Comparison of ENCODE assay signal across 21 mouse cellular contexts in the genomic region with DNA sequence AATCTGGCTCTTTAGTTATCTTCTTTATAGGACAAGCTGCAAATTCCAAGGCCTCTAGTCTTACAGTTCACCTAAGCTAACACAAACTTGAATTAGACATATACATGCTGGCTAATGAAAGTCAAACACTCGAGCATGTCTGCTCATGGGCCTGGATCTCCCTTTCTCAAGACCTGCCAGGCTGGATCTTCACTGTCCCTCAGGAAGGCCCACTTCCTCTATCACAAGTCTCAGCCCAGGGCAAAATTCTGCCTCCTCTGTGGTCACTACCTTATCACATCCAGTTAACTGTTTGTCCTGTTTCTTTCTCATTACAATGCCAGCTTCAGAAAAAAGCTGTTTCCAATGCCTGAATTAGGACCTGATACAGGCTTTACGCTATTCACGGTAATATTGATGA. TPM values are rescaled to one million over a fixed set of nuclear protein-coding genes. Genes with fewer than 3 reads are reported as not detected.
DNase-seq lines count a peak whose midpoint lies in the region; ATAC-seq and TF ChIP-seq lines count a peak whose summit lies in the region.
"Had no signal": no experiment of that assay in that cellular context is flagged by ENCODE, and none has a peak within 500 bp of the region (broad histone marks: within the 10 kb centered on the region; RNA-seq: fewer than 3 reads in every experiment).

No protein-coding gene starts in this region.

- H3K36me3 ChIP-seq in heart, adult 2 months (ENCODE audit: control insufficient read depth, insufficient read depth, low read length) = no peaks in the 10 kb centered on the region
- peaks cover 10% of the 10 kb centered on the region for H3K36me3 ChIP-seq in heart, embryonic 13.5 days
- H3K36me3 ChIP-seq in heart, postnatal 0 days (replicated peaks; ENCODE audit: control insufficient read depth, insufficient read depth, low read length) = 0 out of 2 replicates have a peak, but pooled peaks cover 3% of the 10 kb centered on the region
- H3K36me3 ChIP-seq: embryonic facial prominence, embryonic 12.5 days; forebrain, embryonic 15.5 days; hindbrain, embryonic 15.5 days; kidney, embryonic 15.5 days had no signal

- no peak overlapping the region for H3K4me3 ChIP-seq in heart, adult 2 months
- H3K4me3 ChIP-seq in heart, embryonic 13.5 days = no peak overlapping the region
- no peak overlapping the region for H3K4me3 ChIP-seq in heart, postnatal 0 days (ENCODE audit: low read depth, low read length)
- H3K4me3 ChIP-seq: embryonic facial prominence, embryonic 12.5 days; forebrain, embryonic 15.5 days; hindbrain, embryonic 15.5 days; kidney, embryonic 15.5 days had no signal

- no peaks in the 10 kb centered on the region for H3K9me3 ChIP-seq in heart, embryonic 13.5 days
- no peaks in the 10 kb centered on the region for H3K9me3 ChIP-seq in heart, postnatal 0 days (replicated peaks; ENCODE audit: control insufficient read depth, low read length)
- H3K9me3 ChIP-seq: embryonic facial prominence, embryonic 12.5 days; forebrain, embryonic 15.5 days; G1E; hindbrain, embryonic 15.5 days; kidney, embryonic 15.5 days had no signal

- peaks cover 3% of the 10 kb centered on the region for H3K4me1 ChIP-seq in heart, adult 2 months (ENCODE audit: control insufficient read depth, insufficient read depth, low read length)
- H3K4me1 ChIP-seq in heart, embryonic 13.5 days = peaks cover 39% of the 10 kb centered on the region
- H3K4me1 ChIP-seq in heart, postnatal 0 days (ENCODE audit: control insufficient read depth, insufficient read depth) = peaks cover 16% of the 10 kb centered on the region; the same call in 1 of the 2 replicates

- no peak for TF ChIP-seq EP300 in heart, adult 2 months (IDR thresholded peaks at IDR 0.05; ENCODE audit: insufficient read depth, low read depth, low read length)
- no peak for TF ChIP-seq EP300 in heart, postnatal 0 days (IDR thresholded peaks at IDR 0.05; ENCODE audit: low read depth)

- WGBS in heart, adult 2 months = 33% methylated on average over 3 of the region's 3 CpGs
- 31% methylated on average over 3 of the region's 3 CpGs for WGBS in heart, embryonic 13.5 days
- 25% methylated on average over 3 of the region's 3 CpGs for WGBS in heart, postnatal 0 days

- peak overlapping the region; percentile 51 for H3K4me2 ChIP-seq in heart, embryonic 13.5 days
- H3K4me2 ChIP-seq in heart, postnatal 0 days (ENCODE audit: low read depth, low read length) = 0 out of 2 replicates have a peak overlapping the region, but pooled peaks have one; percentile 1
- H3K4me2 ChIP-seq: embryonic facial prominence, embryonic 12.5 days; forebrain, embryonic 15.5 days; hindbrain, embryonic 15.5 days; kidney, embryonic 15.5 days had no signal

- no peak for DNase-seq in heart, adult 2 months
- DNase-seq in heart, adult 18-20 months = no peak
- DNase-seq in heart, adult 9 months (ENCODE audit: low spot score in 2 of 2) = no peak
- no peak for DNase-seq in heart, postnatal 0 days (ENCODE audit: low spot score)
- no peak for DNase-seq in heart, adult 8-10 months (ENCODE audit: low spot score)
- DNase-seq in layer of hippocampus, adult 8-10 months (ENCODE audit: low spot score in 2 of 2) = no peak
- DNase-seq: adrenal gland, adult 8-10 months; adrenal gland, postnatal 36 days; B cell, adult 2 months; cerebellum, adult 11 months; cerebellum, adult 8-10 months; cerebellum, postnatal 14 days; kidney, adult 2 months had no signal

- intact Hi-C loops in heart, adult 2 months (cut with DNase I) = no loop called here

- no peaks in the 10 kb centered on the region for H3K79me2 ChIP-seq in heart, adult 2 months (replicated peaks; ENCODE audit: control insufficient read depth, insufficient read depth, low read length)

- TF ChIP-seq CTCF in heart, adult 2 months (IDR thresholded peaks at IDR 0.05) = no peak
- no peak for TF ChIP-seq CTCF in heart, postnatal 0 days (IDR thresholded peaks at IDR 0.05; ENCODE audit: low read depth)

- no peak for TF ChIP-seq POLR2A in heart, adult 2 months (IDR thresholded peaks at IDR 0.05; ENCODE audit: insufficient read depth, low read depth, low read length)

- H3K27ac ChIP-seq in heart, adult 2 months = peak overlapping the region; percentile 2; the same call in 1 of the 2 replicates
- peak overlapping the region; percentile 89 for H3K27ac ChIP-seq in heart, embryonic 13.5 days (replicated peaks)
- peak overlapping the region; percentile 79 for H3K27ac ChIP-seq in heart, postnatal 0 days (ENCODE audit: low read depth)
- H3K27ac ChIP-seq: embryonic facial prominence, embryonic 12.5 days; forebrain, embryonic 15.5 days; hindbrain, embryonic 15.5 days; kidney, embryonic 15.5 days had no signal

- no peak for ATAC-seq in heart, embryonic 13.5 days (ENCODE audit: extremely low read depth, insufficient number of reproducible peaks, low FRiP score, low TSS enrichment)
- no peak for ATAC-seq in heart, postnatal 0 days (ENCODE audit: insufficient read depth, low read depth)
- ATAC-seq: CD4-positive, CD25-positive, alpha-beta regulatory T cell, adult 4 months; forebrain, embryonic 15.5 days; intestine, embryonic 16.5 days had no signal

- no peak overlapping the region for H3K9ac ChIP-seq in heart, adult 2 months (ENCODE audit: low read depth, low read length)
- H3K9ac ChIP-seq in heart, embryonic 13.5 days = peak overlapping the region; percentile 38
- no peak overlapping the region for H3K9ac ChIP-seq in heart, postnatal 0 days (replicated peaks; ENCODE audit: low read depth, low read length)
- H3K9ac ChIP-seq: embryonic facial prominence, embryonic 12.5 days; forebrain, embryonic 15.5 days; hindbrain, embryonic 15.5 days; kidney, embryonic 15.5 days had no signal

- H3K27me3 ChIP-seq in heart, adult 2 months (ENCODE audit: control insufficient read depth, insufficient read depth, low read length) = no peaks in the 10 kb centered on the region
- no peaks in the 10 kb centered on the region for H3K27me3 ChIP-seq in heart, embryonic 13.5 days (replicated peaks)
- no peaks in the 10 kb centered on the region for H3K27me3 ChIP-seq in heart, postnatal 0 days (ENCODE audit: control insufficient read depth, insufficient read depth, low read length)
- H3K27me3 ChIP-seq: embryonic facial prominence, embryonic 12.5 days; forebrain, embryonic 15.5 days; hindbrain, embryonic 15.5 days; kidney, embryonic 15.5 days had no signal

RNA-seq across cellular contexts. Expression of a gene that starts 3.1 kb away (rescaled TPM):
- total RNA-seq in heart, adult 2 months (2021) = 10 to 100 TPM; 14.2 to 15.3 TPM
- 21.0 and 25.2 TPM in 2 replicates for polyA plus RNA-seq in heart, adult 2 months (2012; rRNA removed)
- total RNA-seq in heart, adult 18-20 months (2021) = 10 to 100 TPM; 12.6 to 14.0 TPM
- 19.5 and 20.0 TPM in 2 replicates for polyA plus RNA-seq in heart, embryonic 13.5 days (2015; fragmentation: Nextera tagmentation; extraction: Ambion mirVana)
- total RNA-seq in heart, postnatal 0 days (2014; rRNA removed; ENCODE audit: low replicate concordance) = 18.7 and 37.8 TPM in 2 replicates
- 16.6 and 17.7 TPM in 2 replicates for polyA plus RNA-seq in heart, postnatal 0 days (2015; fragmentation: Nextera tagmentation; extraction: Ambion mirVana)
- total RNA-seq in heart, adult 8-10 months (2022) = 10 to 100 TPM; 13.0 to 23.5 (median 14.6) TPM
- 10 to 100 TPM; 92.9 to 99.1 (median 97.8) TPM for total RNA-seq in layer of hippocampus, adult 8-10 months (2022)

RNA-seq across cellular contexts. Expression of a gene that starts 15.8 kb away (rescaled TPM):
- total RNA-seq in heart, adult 2 months (2021) = 10 to 100 TPM; 13.3 to 17.2 TPM
- 16.5 and 21.9 TPM in 2 replicates for polyA plus RNA-seq in heart, adult 2 months (2012; rRNA removed)
- total RNA-seq in heart, adult 18-20 months (2021) = 10 to 100 TPM; 10.9 to 12.6 TPM
- 61.7 and 64.1 TPM in 2 replicates for polyA plus RNA-seq in heart, embryonic 13.5 days (2015; fragmentation: Nextera tagmentation; extraction: Ambion mirVana)
- total RNA-seq in heart, postnatal 0 days (2014; rRNA removed; ENCODE audit: low replicate concordance) = 44.9 and 53.2 TPM in 2 replicates
- polyA plus RNA-seq in heart, postnatal 0 days (2015; fragmentation: Nextera tagmentation; extraction: Ambion mirVana) = 21.1 and 25.1 TPM in 2 replicates
- 10 to 100 TPM; 12.9 to 18.1 (median 17.0) TPM for total RNA-seq in heart, adult 8-10 months (2022)
- total RNA-seq in layer of hippocampus, adult 8-10 months (2022) = 100 to 1,000 TPM; 123 to 146 (median 129) TPM

RNA-seq across cellular contexts. Expression of a gene that starts 24.7 kb away (rescaled TPM):
- 10 to 100 TPM; 22.8 to 25.6 TPM for total RNA-seq in heart, adult 2 months (2021)
- polyA plus RNA-seq in heart, adult 2 months (2012; rRNA removed) = 79.2 and 81.5 TPM in 2 replicates
- total RNA-seq in heart, adult 18-20 months (2021) = 10 to 100 TPM; 21.3 to 21.9 TPM
- 86.6 and 92.1 TPM in 2 replicates for polyA plus RNA-seq in heart, embryonic 13.5 days (2015; fragmentation: Nextera tagmentation; extraction: Ambion mirVana)
- total RNA-seq in heart, postnatal 0 days (2014; rRNA removed; ENCODE audit: low replicate concordance) = 54.0 and 71.1 TPM in 2 replicates
- 38.3 and 39.6 TPM in 2 replicates for polyA plus RNA-seq in heart, postnatal 0 days (2015; fragmentation: Nextera tagmentation; extraction: Ambion mirVana)
- 10 to 100 TPM; 16.9 to 26.8 (median 24.1) TPM for total RNA-seq in heart, adult 8-10 months (2022)
- 100 to 1,000 TPM in 1 of 4 experiments, 10 to 100 TPM in 3; 89.4 to 104 (median 95.7) TPM for total RNA-seq in layer of hippocampus, adult 8-10 months (2022)

RNA-seq across cellular contexts. Expression of a gene that starts 27.1 kb away (rescaled TPM):
- total RNA-seq in heart, adult 2 months (2021) = 10 to 100 TPM; 61.9 to 88.1 TPM
- 60.7 and 69.1 TPM in 2 replicates for polyA plus RNA-seq in heart, adult 2 months (2012; rRNA removed)
- 10 to 100 TPM; 67.0 to 72.6 TPM for total RNA-seq in heart, adult 18-20 months (2021)
- 53.5 TPM in 2 replicates for polyA plus RNA-seq in heart, embryonic 13.5 days (2015; fragmentation: Nextera tagmentation; extraction: Ambion mirVana)
- 41.3 and 84.4 TPM in 2 replicates for total RNA-seq in heart, postnatal 0 days (2014; rRNA removed; ENCODE audit: low replicate concordance)
- polyA plus RNA-seq in heart, postnatal 0 days (2015; fragmentation: Nextera tagmentation; extraction: Ambion mirVana) = 82.6 and 86.1 TPM in 2 replicates
- 10 to 100 TPM; 78.5 to 86.3 (median 81.1) TPM for total RNA-seq in heart, adult 8-10 months (2022)
- total RNA-seq in layer of hippocampus, adult 8-10 months (2022) = 10 to 100 TPM; 63.7 to 73.3 (median 70.0) TPM

RNA-seq across cellular contexts. Expression of a gene that starts 34.3 kb away (rescaled TPM):
- 10 to 100 TPM; 47.8 to 51.2 TPM for total RNA-seq in heart, adult 2 months (2021)
- 55.5 and 65.0 TPM in 2 replicates for polyA plus RNA-seq in heart, adult 2 months (2012; rRNA removed)
- 10 to 100 TPM; 48.3 to 49.7 TPM for total RNA-seq in heart, adult 18-20 months (2021)
- polyA plus RNA-seq in heart, embryonic 13.5 days (2015; fragmentation: Nextera tagmentation; extraction: Ambion mirVana) = 99.5 and 107 TPM in 2 replicates
- 69.2 and 87.5 TPM in 2 replicates for total RNA-seq in heart, postnatal 0 days (2014; rRNA removed; ENCODE audit: low replicate concordance)
- 52.6 and 54.7 TPM in 2 replicates for polyA plus RNA-seq in heart, postnatal 0 days (2015; fragmentation: Nextera tagmentation; extraction: Ambion mirVana)
- 10 to 100 TPM; 44.3 to 53.5 (median 47.9) TPM for total RNA-seq in heart, adult 8-10 months (2022)
- 10 to 100 TPM; 53.1 to 59.5 (median 58.0) TPM for total RNA-seq in layer of hippocampus, adult 8-10 months (2022)

Comparison
In these comparisons a context has a peak if more than half of its experiments do, and no peak if none do; other contexts are left out.
1. H3K27ac ChIP-seq: peak in every context shown above with its lines; median percentile 89 in heart, embryonic 13.5 days; 79 in heart, postnatal 0 days; 2 in heart, adult 2 months.